In the genomic region with DNA sequence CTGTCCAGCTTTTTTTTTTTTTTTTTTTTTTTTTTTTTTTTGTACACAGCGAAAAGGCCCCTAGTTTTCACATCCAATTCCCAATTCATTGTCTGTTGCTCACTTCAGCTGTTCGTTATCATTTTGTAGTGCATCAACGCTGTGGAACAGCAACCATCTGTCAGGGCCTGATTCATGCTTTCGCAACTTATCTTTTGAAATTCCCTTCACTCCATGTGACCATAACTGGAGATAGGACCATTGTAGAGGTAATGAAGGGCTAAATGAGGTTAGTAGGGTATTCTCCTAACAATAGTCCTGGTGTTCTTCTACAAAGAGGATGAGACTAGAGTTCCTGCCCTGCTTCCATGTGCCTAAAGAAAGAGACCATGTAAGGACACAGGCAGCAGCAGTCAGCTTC, we compare ENCODE assay signal across 13 mouse cellular contexts.
"Had no signal": no experiment of that assay in that cellular context is flagged by ENCODE, and none has a peak within 500 bp of the region (broad histone marks: within the 10 kb centered on the region; RNA-seq: fewer than 3 reads in every experiment).

No protein-coding gene starts in this region.

- H3K9me3 ChIP-seq: kidney, embryonic 15.5 days; limb, embryonic 13.5 days; midbrain, embryonic 13.5 days; neural tube, embryonic 12.5 days had no signal

- H3K27me3 ChIP-seq: kidney, embryonic 15.5 days; limb, embryonic 13.5 days; midbrain, embryonic 13.5 days; neural tube, embryonic 12.5 days had no signal

- DNase-seq: kidney, adult 2 months; kidney, postnatal 14 days; left cerebral cortex, postnatal 4 days; lung, adult 18-20 months; right cerebral cortex, adult 18-20 months; right cerebral cortex, postnatal 25 days; thymus, adult 18-20 months; thymus, postnatal 14 days had no signal

- ATAC-seq: midbrain, embryonic 13.5 days had no signal

- H3K4me2 ChIP-seq: kidney, embryonic 15.5 days; limb, embryonic 13.5 days; midbrain, embryonic 13.5 days; neural tube, embryonic 12.5 days had no signal

- H3K27ac ChIP-seq: kidney, embryonic 15.5 days; limb, embryonic 13.5 days; liver, embryonic 14.5 days; midbrain, embryonic 13.5 days; neural tube, embryonic 12.5 days had no signal

- H3K4me1 ChIP-seq: kidney, embryonic 15.5 days; limb, embryonic 13.5 days; midbrain, embryonic 13.5 days; neural tube, embryonic 12.5 days had no signal

- H3K9ac ChIP-seq: kidney, embryonic 15.5 days; limb, embryonic 13.5 days; liver, embryonic 14.5 days; midbrain, embryonic 13.5 days; neural tube, embryonic 12.5 days had no signal

- H3K4me3 ChIP-seq: kidney, embryonic 15.5 days; limb, embryonic 13.5 days; midbrain, embryonic 13.5 days; neural tube, embryonic 12.5 days had no signal

- H3K36me3 ChIP-seq: kidney, embryonic 15.5 days; limb, embryonic 13.5 days; midbrain, embryonic 13.5 days; neural tube, embryonic 12.5 days had no signal
